Mouse (Mus musculus) skeletal muscle tissue, adult 2 months (tissue): ENCODE measurements around the gene Sec22c.

Source experiments
- DNase-seq: peaks from one replicate; pipeline ENCODE4 v3.0.0-alpha.2; 2012; ENCODE audit warnings: low read depth, low spot score

Sec22c gene

DNA sequence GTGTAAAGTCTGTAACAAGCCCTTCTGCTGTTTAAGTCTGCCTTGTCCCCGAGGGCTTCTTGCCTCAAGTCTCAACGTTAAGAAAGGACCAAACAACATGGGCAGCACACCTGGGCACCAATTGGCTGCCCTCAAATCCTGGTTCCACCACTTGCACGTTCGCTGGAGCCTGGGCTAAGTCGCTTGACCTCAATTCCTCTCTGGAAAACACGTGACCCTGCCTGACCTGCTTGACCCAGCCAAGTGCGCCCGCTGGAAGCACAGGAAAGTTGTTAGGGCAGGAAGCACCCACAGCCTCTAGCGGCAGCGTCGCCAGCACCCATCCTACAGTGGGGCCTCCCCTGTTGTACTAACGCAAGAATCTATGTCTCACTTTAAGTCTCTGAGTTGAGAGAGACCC is 10.6 kb downstream of the Sec22c start:
- DNase-seq, result no peak

DNA sequence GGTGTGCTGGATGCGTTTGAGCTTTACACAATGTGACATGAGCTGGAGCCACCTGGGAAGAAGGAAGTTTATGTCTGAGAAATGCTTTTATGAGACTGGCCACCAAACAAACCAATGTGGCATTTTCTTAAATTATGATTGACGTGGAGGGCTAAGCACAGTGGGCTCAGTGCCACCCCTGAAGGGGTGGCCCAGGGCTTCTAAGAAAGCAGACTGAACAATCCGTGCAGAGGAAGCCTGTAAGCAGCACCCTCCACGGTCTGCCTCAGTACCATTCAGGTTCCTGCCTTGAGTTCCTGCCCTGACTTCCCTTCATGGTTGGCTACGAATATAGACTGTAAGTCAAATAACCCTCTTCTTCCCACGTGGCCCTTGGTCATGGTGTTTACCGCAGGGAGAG is 14.6 kb downstream of the Sec22c start:
- no peak for DNase-seq

DNA sequence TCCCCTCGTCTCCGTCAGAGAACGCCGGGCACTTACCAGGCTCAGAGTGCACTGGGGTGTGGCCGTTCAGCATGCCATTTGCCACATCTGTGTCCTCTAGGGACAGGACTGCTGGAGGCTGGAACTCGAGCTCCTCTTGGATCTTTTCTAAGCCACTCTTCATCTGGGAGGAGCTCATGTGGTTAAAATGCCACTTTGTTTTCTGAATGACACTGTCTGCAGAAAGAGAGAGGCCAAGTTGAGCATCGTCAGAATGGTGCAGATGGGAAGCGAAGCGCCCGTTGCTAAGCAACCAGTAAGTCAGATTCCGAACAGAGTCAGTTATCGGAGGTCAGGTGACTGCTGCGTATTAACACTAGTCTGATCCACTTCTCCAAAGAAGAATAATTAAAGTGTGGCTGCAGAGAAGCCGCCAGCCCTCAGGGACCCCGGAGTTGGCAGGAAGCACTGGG is 15.1 kb downstream of the Sec22c start:
- no peak for DNase-seq

DNA sequence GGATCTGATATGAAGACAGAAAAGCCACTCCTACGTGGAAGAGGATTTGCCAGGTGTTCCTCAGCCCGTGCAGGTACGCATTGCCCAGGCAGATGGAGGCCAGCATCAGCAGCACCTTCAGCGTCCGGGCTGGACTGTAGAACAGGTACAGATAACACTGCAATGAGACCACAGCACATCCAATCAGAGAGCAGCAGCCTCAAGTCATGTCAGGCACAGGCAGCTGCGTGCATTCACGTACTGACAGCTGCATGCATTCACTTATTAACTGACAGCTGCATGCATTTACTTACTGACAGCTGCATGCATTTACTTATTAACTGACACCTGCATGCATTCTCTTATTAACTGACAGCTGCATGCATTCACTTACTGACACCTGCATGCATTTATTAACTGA is 20.6 kb downstream of the Sec22c start:
- no peak for DNase-seq

DNA sequence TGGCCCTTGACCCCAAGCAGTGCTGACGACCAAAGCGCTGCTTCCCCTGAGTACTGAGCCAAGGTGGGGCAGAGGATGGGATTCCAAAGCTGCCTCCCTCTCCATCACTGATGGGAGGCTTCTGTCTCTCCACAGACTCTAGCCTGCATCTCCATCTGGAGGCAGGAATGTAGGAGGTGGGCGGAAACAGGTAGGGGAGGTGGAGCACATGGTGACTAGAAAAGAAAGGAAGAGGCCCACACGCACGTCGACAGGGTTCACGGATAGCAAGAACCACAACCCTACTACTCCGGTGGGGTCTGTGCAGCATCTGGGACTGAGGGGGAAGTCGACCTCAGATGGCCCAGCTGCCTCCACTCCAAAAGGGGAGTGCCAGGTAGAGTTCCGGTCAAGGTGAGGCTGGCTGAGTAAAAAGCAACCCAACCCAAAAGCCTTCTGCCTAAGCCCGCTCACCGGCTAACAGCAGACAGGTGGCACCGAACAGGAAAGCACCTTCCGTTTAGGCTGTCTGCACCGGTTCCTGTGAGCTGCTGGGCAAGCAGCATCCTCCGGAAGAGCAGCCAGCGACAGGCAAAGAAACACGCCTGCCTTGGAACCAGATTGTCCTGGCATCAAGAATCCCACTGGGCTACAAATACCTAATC is 23.1 kb downstream of the Sec22c start:
- no peak for DNase-seq

DNA sequence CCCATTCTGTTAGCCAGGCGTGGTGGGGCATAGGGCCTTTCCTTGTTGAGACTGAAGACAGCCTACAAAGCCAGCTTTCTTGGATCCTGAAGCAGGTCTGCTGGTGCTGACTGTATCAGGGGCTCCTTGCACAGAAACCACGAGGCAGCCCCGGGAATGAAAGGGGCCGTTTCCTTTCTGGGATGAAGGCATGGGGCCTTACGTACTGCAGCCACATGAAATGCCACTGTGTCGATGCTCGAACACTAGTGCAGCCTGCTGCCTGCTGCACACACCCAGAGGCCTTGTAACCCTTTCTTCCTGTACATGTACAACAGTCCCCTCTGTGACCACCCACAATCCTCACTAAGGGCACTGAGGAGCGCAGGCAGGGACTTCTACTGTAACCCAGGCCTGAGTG is 24.1 kb downstream of the Sec22c start:
- no peak for DNase-seq

DNA sequence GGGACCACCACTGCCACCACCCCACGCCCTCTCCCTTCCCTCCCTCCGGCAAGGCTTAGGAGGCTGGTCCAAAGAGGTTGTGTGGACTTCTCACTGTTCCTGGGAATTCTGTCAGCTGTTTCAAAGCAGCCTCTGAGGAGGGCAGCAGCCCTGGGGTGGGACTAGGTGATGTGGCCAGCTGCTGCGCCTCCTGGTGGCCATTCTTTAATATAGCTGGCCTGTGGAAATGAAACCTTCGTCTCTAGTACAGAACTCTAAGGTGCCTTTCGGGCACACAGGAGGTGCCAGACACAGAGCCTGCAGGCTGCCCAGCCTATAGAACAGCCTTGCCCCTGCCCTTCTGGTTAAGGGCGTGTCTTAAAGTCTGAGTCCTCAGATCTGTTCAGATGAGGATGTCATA is 25.7 kb downstream of the Sec22c start:
- DNase-seq, result peak; percentile 51

DNA sequence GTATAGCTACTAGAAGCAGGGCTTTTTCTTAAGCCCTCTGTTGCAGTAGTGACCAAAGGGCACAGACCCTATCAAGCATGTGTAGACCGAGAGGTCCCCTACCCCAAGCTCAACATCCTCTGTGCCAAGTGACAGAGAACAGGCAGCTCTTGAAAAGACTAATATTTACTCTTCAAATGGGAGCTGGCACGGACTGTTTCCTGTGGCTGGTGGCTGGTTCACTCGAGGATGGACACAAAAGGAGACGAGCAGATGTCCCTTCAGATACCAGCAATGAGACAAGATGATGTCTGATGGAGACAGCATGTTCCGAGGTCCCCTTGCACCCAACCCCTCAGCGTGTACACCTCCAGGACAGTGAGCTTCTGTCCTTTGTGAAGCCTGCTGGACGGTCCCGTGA is 27.8 kb downstream of the Sec22c start:
- DNase-seq, result no peak

DNA sequence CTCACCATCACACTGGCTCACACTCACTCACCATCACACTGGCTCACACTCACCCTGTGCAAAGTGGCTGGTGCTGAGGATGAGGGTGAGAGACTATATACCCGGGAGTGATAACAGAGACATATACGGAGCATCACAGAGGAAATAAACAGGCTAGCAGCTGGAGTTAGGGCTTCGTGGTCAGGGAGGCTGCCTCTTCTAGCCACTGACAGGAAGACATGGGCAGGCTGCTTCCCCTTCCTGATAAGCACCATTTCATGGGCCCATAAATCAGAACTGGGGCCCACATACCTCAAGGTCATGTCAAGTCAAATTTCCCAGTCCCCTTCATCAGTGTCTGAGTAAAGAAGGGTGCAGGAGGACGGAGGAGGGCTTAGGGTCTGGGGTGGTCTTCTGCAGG is 28.2 kb downstream of the Sec22c start:
- DNase-seq, result no peak

DNA sequence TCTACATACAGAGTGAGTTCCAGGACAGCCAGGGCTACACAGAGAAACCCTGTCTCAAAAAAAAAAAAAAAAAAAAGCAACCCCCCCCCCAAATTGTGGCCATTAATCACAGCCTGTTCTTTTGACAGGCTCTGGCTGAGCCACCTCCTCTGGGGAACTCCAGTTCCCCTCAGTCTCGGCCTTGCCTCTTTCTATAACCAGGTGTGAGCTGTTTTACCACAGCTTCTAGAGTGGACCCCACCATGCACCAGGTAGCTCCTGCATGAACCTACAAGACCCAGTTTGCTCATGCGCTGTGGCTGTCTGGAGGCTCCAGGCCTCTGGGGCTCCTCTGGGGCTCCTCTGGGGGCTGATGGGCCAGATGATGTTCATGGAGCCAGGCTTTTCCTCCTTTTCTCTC is 29.7 kb downstream of the Sec22c start:
- no peak for DNase-seq

DNA sequence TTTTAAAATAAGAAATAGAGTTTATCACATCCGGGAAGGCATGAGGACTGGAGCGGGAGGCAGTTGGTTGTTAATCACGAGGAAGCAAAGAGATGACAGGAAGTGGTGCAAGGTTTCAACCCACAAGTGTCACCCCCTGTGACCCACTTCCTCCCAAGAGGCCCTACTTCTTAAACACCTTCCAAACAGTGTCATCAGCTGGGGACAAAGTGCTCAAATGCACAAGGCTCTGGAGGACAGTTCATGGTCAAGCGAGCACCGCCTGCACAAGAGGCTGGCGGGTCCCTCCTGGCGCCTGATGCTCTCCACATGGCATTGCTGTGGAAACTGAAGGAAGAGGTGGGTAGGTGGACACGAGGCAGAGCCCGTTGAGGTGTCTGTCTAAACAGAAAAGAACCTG is 30.3 kb downstream of the Sec22c start:
- peak; percentile 43 for DNase-seq

DNA sequence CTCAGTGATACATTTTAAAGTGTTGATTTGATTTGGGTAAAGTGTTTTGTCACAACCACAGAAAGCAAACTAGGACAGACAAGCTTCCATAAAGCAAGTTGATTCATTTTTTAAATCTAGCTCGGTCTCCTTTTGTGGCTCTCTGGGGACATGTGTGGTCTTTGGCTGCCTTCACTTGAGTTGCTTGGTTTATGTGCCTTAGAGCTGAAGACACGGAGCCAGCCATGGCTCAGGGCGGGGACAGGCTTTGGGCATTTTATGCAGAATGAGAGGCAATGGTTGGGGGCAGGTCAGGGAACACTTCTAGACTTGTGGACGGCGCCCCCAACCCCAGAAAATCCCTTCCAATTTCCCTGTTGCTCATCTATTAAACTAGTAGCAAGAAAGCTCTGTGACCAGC is 31.6 kb downstream of the Sec22c start:
- DNase-seq, result no peak

DNA sequence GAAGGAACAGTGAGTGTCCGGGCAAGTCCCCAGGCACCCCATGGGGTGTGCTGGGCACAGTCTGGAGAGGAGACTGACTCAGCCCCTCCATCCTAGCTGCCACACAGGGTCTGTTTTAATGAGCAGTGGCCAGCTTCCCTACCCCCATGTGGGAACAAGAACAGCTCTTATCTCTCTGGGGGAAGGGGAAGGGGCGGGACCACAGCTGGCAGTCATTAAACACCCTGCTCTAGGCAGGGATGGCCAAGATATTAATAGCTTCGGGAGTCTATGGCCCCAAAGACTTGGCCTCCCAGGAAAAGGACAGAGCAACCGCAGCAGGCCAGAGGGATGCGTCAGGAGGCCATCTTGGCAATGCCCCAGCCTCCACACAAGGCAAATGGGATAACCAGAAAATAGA is 33.0 kb downstream of the Sec22c start:
- DNase-seq, result peak; percentile 51

DNA sequence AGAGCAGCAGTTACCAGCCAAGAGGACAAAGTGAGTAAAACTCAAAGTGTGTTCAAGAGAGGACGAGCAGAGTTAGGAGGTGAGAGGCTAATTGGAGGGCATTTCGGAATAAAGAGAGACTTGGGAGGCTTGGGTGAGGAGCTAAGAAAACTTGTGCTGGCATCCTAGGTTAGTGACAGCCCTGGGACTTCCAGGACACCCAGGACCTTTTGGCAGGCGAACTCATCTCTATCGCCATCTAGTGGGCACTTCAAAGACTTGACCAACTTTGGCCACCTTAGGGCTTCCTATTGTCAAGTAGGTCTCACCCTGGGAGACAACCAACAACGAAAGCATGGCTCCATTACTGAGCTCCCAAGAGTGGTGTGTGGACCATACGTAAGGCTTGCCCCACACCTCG is 34.0 kb downstream of the Sec22c start:
- DNase-seq, result peak; percentile 50

DNA sequence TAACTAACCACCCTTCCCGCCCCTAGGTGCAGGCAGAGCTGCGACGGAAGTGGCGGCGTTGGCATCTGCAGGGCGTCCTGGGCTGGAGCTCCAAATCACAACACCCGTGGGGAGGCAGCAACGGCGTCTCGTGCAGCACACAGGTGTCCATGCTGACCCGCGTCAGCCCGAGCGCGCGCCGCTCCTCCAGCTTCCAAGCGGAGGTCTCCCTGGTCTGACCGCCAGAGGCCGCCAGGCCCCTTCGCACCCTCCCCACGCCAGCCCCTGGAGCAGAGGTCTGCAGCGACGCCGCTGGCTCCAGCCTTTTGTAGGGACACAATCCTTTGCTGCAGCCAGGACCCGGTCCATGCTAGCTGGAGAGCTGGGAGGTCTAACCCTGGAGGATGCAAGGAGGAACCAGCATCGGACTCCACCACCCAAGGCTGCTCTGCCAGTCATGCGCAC is 35.9 kb downstream of the Sec22c start:
- DNase-seq, result no peak

DNA sequence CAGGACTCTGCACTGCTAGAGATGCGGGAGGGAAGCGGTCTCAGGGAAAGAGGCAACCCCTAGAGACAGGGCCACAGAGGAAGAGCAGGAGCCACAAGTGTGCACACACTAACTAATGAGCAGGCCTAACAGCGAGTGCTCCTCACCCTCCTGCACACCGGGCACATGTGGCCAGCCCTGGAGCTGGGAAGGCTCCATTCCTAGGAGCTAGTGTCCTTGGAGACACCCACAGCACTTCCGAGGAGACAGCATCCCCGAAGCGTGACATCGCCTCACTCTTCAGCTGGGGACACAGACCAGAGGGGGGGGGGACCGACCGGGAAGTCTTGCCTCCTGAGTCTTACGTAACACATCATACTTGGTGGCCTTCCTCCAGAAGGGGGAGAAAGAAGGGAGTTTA is 37.5 kb downstream of the Sec22c start:
- DNase-seq, result no peak

DNA sequence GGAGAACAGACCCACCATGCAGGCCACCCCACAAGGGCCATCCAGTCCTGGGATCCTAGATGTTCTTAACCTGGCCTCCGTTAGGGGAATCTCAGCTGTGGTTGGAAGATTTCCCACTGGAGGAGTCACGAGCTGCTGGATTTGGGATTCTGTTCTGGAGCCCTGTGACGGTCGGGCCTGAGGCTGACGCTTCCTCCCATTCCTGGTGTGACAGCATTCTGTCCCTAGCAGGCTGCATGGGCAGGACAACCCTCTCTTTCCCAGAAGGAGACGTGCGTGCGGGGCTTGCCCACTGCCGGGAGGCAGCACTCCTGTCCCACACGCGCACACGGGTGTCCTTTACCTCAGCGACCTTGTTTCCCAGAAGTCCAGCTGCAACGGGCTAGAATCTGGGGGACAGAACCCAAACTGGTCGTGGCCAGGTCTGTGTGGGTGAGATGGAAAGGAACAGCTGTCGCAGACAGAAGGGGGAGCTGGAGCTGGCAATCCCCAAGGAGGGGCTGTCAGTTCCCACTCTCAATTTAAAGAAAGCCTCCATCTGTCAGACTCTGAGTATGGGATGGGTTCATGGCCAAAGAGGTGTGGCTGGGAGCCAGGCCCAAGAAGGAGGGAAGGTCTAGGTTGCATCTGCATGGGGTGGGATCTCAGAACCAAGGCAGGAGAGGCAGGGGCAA is 38.2 kb downstream of the Sec22c start:
- no peak for DNase-seq

DNA sequence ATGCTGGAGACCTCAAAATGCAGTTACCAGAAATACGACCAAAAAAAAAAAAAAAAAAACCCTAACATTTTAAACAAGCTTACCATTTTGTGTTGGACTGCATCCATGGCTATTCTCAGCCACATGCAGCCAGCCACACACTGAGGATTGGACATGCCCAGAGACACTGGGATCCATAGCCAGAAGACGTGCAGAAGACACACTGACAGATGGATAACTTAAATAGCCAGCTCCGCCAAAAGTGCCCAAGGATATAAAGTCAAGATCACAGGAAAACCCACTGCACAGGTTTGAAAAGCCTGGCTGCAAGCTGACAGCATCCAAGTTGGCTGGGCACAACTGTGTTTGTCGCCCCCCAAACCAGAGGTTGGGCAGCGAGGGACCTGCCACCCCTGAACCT is 41.2 kb downstream of the Sec22c start:
- no peak for DNase-seq

DNA sequence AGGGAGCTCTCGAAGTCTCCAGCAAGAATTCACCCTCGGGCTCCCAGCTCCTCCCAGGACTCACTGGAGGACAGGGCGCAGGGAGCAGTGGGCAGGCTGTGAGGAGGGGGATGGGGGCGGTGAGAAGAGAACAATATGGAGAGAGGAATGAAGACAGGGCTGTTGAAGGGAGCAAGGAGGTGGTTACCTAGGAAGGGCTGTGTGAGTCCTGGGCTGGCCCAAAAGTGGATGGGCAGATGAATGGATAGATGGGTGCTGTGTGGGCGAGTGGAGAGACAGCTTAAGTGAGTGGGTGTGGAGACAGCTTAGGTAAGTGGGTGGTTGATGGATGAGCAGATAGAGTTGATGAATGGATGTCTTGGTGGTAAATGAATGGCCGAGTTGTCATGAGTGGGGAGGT is 41.8 kb downstream of the Sec22c start:
- DNase-seq, result no peak

DNA sequence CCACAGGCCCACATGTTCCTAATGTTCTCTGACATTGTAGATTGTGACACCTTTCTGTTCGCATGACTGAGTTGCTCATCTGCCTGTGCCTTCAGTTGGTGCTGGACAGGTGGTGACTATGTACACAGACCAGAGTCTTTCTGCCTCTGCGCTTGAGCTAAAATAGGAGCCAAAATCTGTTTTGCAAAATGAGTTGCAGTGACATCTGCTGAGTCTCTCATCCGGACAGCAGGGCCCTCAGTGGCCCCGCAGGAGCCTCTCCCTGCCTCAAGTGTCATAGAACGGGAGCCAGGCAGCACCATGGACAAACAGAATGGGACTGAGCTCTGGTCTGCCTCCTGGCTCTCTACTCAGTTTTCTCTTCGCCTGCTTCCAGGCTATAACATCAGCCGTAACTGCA is 45.5 kb downstream of the Sec22c start:
- no peak for DNase-seq

DNA sequence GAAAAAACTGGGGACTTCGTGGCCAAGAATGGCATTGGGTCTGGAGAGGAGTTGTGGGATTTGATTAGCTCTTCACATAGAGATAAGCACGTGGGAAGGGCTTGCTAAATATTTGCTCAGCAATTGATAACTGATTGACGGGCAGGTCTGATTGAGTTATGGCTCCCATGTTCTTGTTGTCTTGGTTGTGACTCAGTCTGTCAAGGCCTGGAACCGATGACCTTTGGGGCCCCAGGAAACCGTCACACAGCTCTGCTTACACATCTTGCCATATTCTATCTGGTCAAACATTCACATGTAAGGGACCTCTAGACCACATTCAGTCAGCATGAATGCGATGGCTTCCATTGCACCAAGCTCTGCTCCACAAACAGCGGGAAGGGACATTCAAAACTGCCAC is 47.0 kb downstream of the Sec22c start:
- no peak for DNase-seq

DNA sequence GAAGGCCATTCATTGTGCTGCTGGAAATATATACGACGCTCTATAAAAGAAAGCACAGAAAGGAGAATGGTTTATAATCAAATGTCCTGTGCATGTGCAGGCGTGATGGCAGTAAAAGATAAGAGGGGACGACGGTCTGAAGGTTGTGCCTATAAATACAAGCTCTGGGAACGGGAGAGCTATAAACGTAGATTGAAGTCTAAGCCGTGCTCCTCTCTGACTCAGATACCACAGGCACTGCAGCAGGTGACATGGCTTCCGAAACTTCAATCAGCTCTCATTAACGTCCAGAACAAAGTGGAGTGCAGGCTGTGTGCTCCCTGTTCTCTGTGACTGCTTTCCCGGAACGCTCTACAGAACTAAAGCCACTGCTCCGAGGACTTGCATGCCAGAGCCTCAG is 48.1 kb downstream of the Sec22c start:
- DNase-seq, result no peak

DNA sequence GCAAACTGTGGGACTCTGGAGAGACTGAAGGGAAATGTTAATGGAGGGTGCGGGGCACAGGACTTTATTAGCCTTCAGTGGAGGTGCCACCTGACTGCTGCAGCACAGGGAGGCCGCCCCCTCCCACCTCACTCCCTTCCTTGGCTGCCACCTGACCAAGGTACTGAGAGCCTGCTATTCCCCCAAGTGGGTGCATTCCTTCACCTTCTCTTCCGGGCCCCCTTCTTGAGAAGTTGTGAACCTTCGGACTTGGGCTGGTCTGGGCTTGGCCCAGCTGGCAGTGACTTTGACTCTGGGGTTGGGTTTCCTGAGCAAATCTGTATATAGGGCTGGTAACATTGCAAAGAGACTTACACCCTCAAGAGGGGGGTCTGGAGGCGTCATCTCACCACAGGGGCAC is 49.0 kb downstream of the Sec22c start:
- no peak for DNase-seq

DNA sequence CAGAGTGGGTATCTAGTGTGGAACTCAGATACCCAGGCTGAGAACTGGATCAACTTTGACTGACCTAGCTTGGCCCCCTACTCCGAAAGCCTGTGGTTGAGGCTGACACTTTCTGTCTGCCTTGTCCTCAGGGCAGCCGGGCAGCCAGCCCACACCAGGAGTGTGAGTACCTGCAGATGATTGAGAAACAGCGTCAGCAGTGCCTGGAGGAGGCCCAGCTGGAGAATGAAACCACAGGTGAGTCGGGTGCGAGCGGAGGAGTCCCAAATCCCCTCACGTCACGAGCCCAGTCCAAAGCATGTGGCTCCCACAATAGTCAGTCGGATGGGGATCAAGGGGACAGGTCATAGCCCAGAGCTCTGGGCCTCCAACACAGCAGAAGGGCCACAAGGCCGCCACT is 51.6 kb downstream of the Sec22c start:
- DNase-seq, result no peak
